Mouse (Mus musculus) limb, embryonic 14.5 days (tissue): ENCODE measurements around the gene Ankrd52. TPM values are rescaled to one million over a fixed set of nuclear protein-coding genes. Genes with fewer than 3 reads are reported as not detected.
A peak's percentile ranks its signal among the peaks of the same experiment; 100 is the strongest.
"Not testable (repeated sequence)": the region's sequence is repeated elsewhere in the genome, so short reads cannot be mapped to it uniquely, and the experiment has no call there.

ENCODE experiments used
- ATAC-seq: fragments of 200-750 bp; cut with Nextera tagmentation; 2 replicates; pipeline ENCODE4 v1.8.0; 2017; ENCODE audit warnings: low read depth, moderate number of reproducible peaks, moderate TSS enrichment; ENCODE audit not compliant: low FRiP score
- DNase-seq: peaks from one replicate; pipeline ENCODE4 v3.0.0-alpha.2; 2015; ENCODE audit warnings: low spot score
- H3K27ac ChIP-seq: fragments of 300-500 bp; sonication (generic); replicated peaks from 2 replicates; pipeline ENCODE4 v1.5.1; 2014; ENCODE audit warnings: low read depth, mild to moderate bottlenecking, low read length, moderate library complexity, mixed read lengths
- H3K27me3 ChIP-seq: fragments of 300-500 bp; sonication (generic); 2 replicates; pipeline ENCODE4 v1.6.1; 2014; ENCODE audit warnings: low read length, mixed read lengths; ENCODE audit not compliant: control insufficient read depth, insufficient read depth
- H3K36me3 ChIP-seq: fragments of 300-500 bp; sonication (generic); 2 replicates; pipeline ENCODE4 v1.6.1; 2014; ENCODE audit warnings: mild to moderate bottlenecking, low read length, moderate library complexity, mixed read lengths; ENCODE audit not compliant: control insufficient read depth, insufficient read depth
- H3K4me1 ChIP-seq: fragments of 300-500 bp; sonication (generic); 2 replicates; pipeline ENCODE4 v1.6.1; 2014; ENCODE audit warnings: antibody characterized with exemption, low read length, mixed read lengths; ENCODE audit not compliant: control insufficient read depth, insufficient read depth
- H3K4me2 ChIP-seq: fragments of 300-500 bp; sonication (generic); replicated peaks from 2 replicates; pipeline ENCODE4 v1.6.1; 2014; ENCODE audit warnings: low read depth, mild to moderate bottlenecking, low read length, moderate library complexity; ENCODE audit not compliant: severe bottlenecking
- H3K4me3 ChIP-seq: fragments of 300-500 bp; sonication (generic); replicated peaks from 2 replicates; pipeline ENCODE4 v1.5.1; 2014; ENCODE audit warnings: low read length
- H3K9ac ChIP-seq: fragments of 300-500 bp; sonication (generic); 2 replicates; pipeline ENCODE4 v1.6.1; 2014; ENCODE audit warnings: mild to moderate bottlenecking, low read depth, low read length, moderate library complexity; ENCODE audit not compliant: severe bottlenecking
- H3K9me3 ChIP-seq: fragments of 300-500 bp; sonication (generic); 2 replicates; pipeline ENCODE4 v1.6.1; 2016; ENCODE audit warnings: low read length; ENCODE audit not compliant: control insufficient read depth
- POLR2A ChIP-seq: fragments of 200-500 bp; IDR thresholded peaks from 2 replicates; pipeline ENCODE4 v1.8.0; 2012; ENCODE audit warnings: inconsistent platforms, mild to moderate bottlenecking, moderate library complexity, borderline replicate concordance; ENCODE audit not compliant: insufficient read depth, insufficient read length; ENCODE audit errors: extremely low read depth
- whole genome bisulfite sequencing: fragments of 180-500 bp; shearing (Covaris S2); extraction: QIAGEN DNeasy Blood & Tissue Kit; methylation state at CpG from one replicate; pipeline ENCODE4 v1.1.7; 2014; 5-methylcytosine and 5-hydroxymethylcytosine counted together
- polyA plus RNA-seq, 2 experiments: library from polyadenylated mRNA; depleted of rRNA in 1 of 2; stranded (reverse) in 1 of 2; unstranded in 1 of 2; fragments of >200 nt; fragmentation: Nextera tagmentation in 1 of 2; extraction: Ambion mirVana in 1 of 2; gene quantifications; 2 replicates each; pipeline versions ENCODE4 v1.2.1 to v1.2.3; 2012 to 2014

Gene Ankrd52
- polyA plus RNA-seq (2012; rRNA removed) (50.7 and 59.8 TPM in 2 replicates), polyA plus RNA-seq (2014; fragmentation: Nextera tagmentation; extraction: Ambion mirVana) (11.3 and 11.9 TPM in 2 replicates)

GRCm38 (mm10) chr10:128376455-128377211 is at the start of gene Ankrd52:
Gene Ankrd52 (plus strand): TSS chr10:128377115.
- ATAC-seq (peak; percentile 93), DNase-seq (peak; percentile 79)
- WGBS, result 0% methylated on average over 15 of the region's 73 CpGs
- Histone ChIP-seq H3K27ac (peak within 1 kb of the TSS; percentile 97), H3K9ac (peak within 1 kb of the TSS; percentile 98), H3K27me3 (no peaks in the 10 kb centered on the region), H3K4me3 (peak within 1 kb of the TSS; percentile 98), H3K4me1 (peaks cover 14% of the 10 kb centered on the region; the same call in 1 of the 2 replicates), H3K36me3 (peaks cover 33% of the 10 kb centered on the region), H3K9me3 (no peaks in the 10 kb centered on the region), H3K4me2 (peak within 1 kb of the TSS; percentile 72)
- TF ChIP-seq POLR2A, result peak; percentile 69; the same call in 1 of the 2 replicates

- H3K27me3 ChIP-seq, result no peaks in the 10 kb centered on the region
- no peaks in the 10 kb centered on the region for H3K9me3 ChIP-seq
- peaks cover 10% of the 10 kb centered on the region for H3K4me1 ChIP-seq
- ATAC-seq (no peak), DNase-seq (no peak)
- 87% methylated on average over 10 of the region's 10 CpGs for WGBS
- no peak overlapping the region for H3K4me3 ChIP-seq
- no peak overlapping the region for H3K4me2 ChIP-seq
- TF ChIP-seq POLR2A, result no peak
- no peak overlapping the region for H3K27ac ChIP-seq
- no peak overlapping the region for H3K9ac ChIP-seq
- peaks cover 38% of the 10 kb centered on the region for H3K36me3 ChIP-seq
These were observed 49.3 kb upstream of the Ankrd52 start for GRCm38 (mm10) chr10:128327610-128328009.

- not testable (repeated sequence) for H3K27ac ChIP-seq, H3K4me3 ChIP-seq, H3K9ac ChIP-seq, H3K9me3 ChIP-seq, DNase-seq, H3K4me2 ChIP-seq, H3K4me1 ChIP-seq, H3K27me3 ChIP-seq, ATAC-seq
- H3K36me3 ChIP-seq, result peaks cover 14% of the 10 kb centered on the region
- 73% methylated on average over 6 of the region's 6 CpGs for WGBS
These were observed 44.3 kb upstream of the Ankrd52 start for GRCm38 (mm10) chr10:128332358-128333249.

- no peak overlapping the region for H3K4me3 ChIP-seq
- peaks cover 2% of the 10 kb centered on the region; the same call in 1 of the 2 replicates for H3K36me3 ChIP-seq
- DNase-seq, result peak; percentile 71
- H3K9ac ChIP-seq, result no peak overlapping the region
- H3K4me1 ChIP-seq, result peaks cover 7% of the 10 kb centered on the region; the same call in 1 of the 2 replicates
- TF ChIP-seq POLR2A, result no peak
- ATAC-seq, result no peak
- H3K27me3 ChIP-seq, result no peaks in the 10 kb centered on the region
- no peaks in the 10 kb centered on the region for H3K9me3 ChIP-seq
- no peak overlapping the region for H3K4me2 ChIP-seq
- H3K27ac ChIP-seq, result no peak overlapping the region
- WGBS, result 3% methylated on average over 4 of the region's 4 CpGs
These were observed 41.3 kb upstream of the Ankrd52 start for GRCm38 (mm10) chr10:128335582-128335981.

GRCm38 (mm10) chr10:128336195-128336594 is 40.7 kb upstream of the Ankrd52 start:
- no peak overlapping the region for H3K27ac ChIP-seq
- no peak overlapping the region for H3K4me2 ChIP-seq
- H3K27me3 ChIP-seq, result no peaks in the 10 kb centered on the region
- no peak overlapping the region for H3K9ac ChIP-seq
- ATAC-seq, result no peak
- 87% methylated on average over 3 of the region's 3 CpGs for WGBS
- TF ChIP-seq POLR2A, result no peak
- no peak for DNase-seq
- H3K36me3 ChIP-seq, result peaks cover 2% of the 10 kb centered on the region; the same call in 1 of the 2 replicates
- no peak overlapping the region for H3K4me3 ChIP-seq
- H3K9me3 ChIP-seq, result no peaks in the 10 kb centered on the region
- peaks cover 7% of the 10 kb centered on the region; the same call in 1 of the 2 replicates for H3K4me1 ChIP-seq
